Mouse (Mus musculus): ENCODE measurements around the gene Gad2.

- no peak for TF ChIP-seq CTCF (IDR thresholded peaks at IDR 0.05; ENCODE audit: low read depth)
- TF ChIP-seq EP300 (IDR thresholded peaks at IDR 0.05; ENCODE audit: low read depth), result no peak
Measured at GRCm38 (mm10) chr2:22623111-22624070, 1.4 kb downstream of the Gad2 start.

All from liver, embryonic 14.5 days (tissue).